Mouse (Mus musculus): ENCODE measurements at regions not wholly inside any gene's neighbourhood (a gene's known extent, or its start where the extent isn't known, plus 50 kb on each side); places are given as distances from the start of the nearest gene placed in this dataset.

DNA sequence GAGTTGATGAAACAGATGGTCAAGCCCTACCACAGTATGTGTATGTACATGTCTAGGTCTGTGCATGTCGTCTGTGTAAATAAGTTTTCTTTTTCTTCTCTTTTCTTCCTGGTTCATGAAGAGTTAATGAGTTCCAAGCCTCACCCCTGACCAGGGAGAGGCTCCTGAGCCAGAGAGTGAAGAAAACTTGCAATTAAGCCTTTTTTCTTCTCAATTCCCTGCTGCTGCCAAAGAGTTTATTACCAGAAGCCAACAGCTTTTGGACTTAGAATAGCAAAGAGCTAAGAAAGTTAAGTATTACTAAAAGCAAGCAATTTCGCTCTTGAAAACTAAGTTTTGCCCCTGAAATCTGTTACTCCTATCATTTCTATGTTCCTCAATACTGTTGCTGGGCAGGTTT, 65.3 kb upstream of the Ppm1h start:
- TF ChIP-seq CTCF (IDR thresholded peaks at IDR 0.05; ENCODE audit: low read depth, low read length) (no peak), POLR2A (IDR thresholded peaks at IDR 0.05; ENCODE audit: borderline replicate concordance, low read depth, low read length) (no peak)

Data from bone marrow macrophage, adult 2 months (primary cell).